Mouse (Mus musculus): ENCODE measurements around the gene Map2k5. TPM values are rescaled to one million over a fixed set of nuclear protein-coding genes. Genes with fewer than 3 reads are reported as not detected.

The Map2k5 gene
- polyA plus RNA-seq, 1 experiment from 2014 or later = 40.9 TPM

DNA sequence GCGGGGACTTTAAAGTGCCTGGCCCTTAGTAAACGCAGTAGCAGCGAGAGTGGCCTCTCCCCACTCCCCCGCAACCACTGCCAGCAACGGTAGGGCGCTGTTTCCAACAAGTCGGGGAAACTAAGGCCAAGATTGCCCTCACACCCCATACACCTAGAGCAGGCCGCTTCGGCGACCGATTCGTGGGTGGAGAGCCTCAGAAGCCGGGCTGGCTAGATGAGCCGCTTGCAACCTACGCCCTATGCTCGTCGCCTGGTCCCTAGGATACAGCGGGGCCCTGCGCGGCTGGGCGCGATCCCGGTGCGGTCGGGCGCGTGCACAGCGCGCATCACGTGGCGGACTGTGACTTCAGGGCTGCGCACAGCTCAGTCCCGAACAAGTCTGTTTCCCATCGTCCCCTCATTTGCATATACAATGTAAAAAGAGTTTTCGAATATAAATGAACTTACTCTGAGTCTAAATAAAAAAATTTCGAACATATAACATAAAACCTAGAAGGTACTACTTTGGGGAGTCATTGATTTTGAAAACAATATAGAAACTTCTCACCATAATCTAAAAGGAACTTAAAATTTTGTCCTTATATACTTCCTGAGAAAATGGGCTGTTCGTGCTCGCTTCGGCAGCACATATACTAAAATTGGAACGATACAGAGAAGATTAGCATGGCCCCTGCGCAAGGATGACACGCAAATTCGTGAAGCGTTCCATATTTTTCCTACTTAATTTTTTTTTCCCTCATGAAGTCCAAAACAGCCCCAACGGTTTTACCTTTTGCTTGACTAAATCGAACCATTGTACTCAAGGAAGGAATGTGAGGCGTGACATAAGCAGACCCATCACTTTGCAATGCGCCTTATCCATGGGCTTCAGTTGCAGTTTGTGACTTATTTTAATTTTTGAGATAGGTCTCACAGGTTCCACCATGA lies 244.8 kb downstream of the Map2k5 start:
- Histone ChIP-seq H3K4me2 (replicated peaks) (peak overlapping the region; percentile 76), H3K36me3 (no peaks in the 10 kb centered on the region), H3K4me3 (replicated peaks) (peak overlapping the region; percentile 53), H3K4me1 (replicated peaks) (peaks cover 50% of the 10 kb centered on the region), H3K9ac (replicated peaks) (peak overlapping the region; percentile 70), H3K9me3 (no peaks in the 10 kb centered on the region), H3K27me3 (peaks cover 61% of the 10 kb centered on the region), H3K27ac (peak overlapping the region; percentile 72)
- under 1% methylated on average over 48 of the region's 48 CpGs for WGBS
- peak; percentile 99 for ATAC-seq

DNA sequence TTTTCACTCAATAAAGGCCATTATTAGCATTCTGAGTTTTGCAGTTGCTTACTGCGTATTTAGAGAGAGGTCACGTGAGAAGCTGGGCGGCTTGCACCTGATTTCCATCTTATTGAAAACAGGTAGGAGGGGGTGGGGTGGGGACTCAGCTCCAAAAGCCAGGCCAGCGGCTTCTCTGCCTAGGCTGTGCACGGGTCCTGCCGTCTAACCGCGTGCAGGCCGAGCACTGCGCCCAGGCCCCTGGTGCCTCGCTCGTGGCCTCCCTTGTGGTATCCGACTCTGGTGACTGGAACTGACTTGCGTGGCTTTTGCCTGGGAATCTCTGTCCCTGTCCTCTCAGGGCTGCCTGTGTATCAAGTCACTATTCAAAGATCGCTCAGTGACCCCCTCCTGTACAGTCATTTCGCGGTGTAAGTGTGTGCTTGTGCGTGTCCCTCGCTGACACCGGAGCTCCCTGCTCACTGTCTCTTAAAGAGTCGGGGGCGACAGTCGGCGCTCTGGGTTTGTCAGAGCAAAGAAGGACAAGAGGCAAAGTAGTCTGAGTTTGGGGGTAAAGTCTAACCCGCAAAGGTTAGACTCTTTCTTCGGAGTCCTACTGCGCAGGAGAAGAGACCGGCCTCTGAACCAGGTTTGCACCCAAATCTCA lies 245.6 kb downstream of the Map2k5 start:
- peak; percentile 35 for ATAC-seq
- Histone ChIP-seq H3K9me3 (no peaks in the 10 kb centered on the region), H3K4me2 (replicated peaks) (peak overlapping the region; percentile 76), H3K36me3 (no peaks in the 10 kb centered on the region), H3K9ac (replicated peaks) (peak overlapping the region; percentile 70), H3K4me3 (replicated peaks) (peak overlapping the region; percentile 53), H3K27ac (peak overlapping the region; percentile 72), H3K4me1 (replicated peaks) (peaks cover 41% of the 10 kb centered on the region), H3K27me3 (peaks cover 52% of the 10 kb centered on the region)
- under 1% methylated on average over 28 of the region's 28 CpGs for WGBS

DNA sequence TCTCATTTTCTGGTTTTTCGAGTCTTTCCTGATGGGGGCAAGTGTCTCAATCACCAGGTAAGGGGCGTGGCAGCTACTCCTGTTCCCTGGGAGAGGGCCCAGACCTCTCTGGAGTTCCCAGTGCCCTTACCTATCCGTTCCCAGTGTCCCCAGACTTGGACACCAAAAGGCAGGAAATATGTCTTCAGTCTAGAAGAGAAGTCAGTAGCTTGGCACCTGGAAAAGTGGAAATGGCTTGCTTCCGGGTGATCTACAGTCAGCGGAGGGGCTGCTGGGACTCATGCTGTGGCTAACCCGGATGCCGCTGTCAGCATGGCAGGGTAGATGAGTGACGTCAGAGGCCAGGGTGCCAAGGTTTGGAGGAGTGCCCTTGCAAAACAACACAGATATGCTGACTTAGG lies 248.1 kb downstream of the Map2k5 start:
- Histone ChIP-seq H3K36me3 (no peaks in the 10 kb centered on the region), H3K4me1 (replicated peaks) (peaks cover 23% of the 10 kb centered on the region), H3K4me3 (replicated peaks) (no peak overlapping the region), H3K9ac (replicated peaks) (no peak overlapping the region), H3K27me3 (peaks cover 35% of the 10 kb centered on the region), H3K27ac (no peak overlapping the region), H3K9me3 (no peaks in the 10 kb centered on the region), H3K4me2 (replicated peaks) (no peak overlapping the region)
- 85% methylated on average over 8 of the region's 8 CpGs for WGBS
- ATAC-seq = no peak

DNA sequence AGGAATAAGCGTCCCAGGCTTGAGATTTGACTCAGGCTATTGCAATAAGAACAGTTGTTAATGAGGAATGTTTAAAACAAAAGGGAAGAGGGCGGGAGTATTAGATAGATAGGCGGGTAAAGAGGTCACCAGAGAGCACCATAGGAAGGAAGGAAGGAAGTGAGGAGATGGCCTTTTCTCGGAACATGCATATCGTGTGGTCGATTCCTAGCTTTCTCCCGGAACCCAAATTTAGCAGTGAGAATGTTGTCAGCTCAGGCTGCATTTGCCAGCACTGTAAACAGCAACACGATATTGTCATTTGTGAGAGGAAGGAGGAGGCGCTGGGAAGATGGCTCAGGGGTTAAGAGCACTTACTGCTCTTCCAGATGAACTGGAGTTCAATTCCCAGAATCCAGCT lies 253.2 kb downstream of the Map2k5 start:
- Histone ChIP-seq H3K27me3 (peaks cover 10% of the 10 kb centered on the region), H3K27ac (no peak overlapping the region), H3K9ac (replicated peaks) (no peak overlapping the region), H3K4me2 (replicated peaks) (no peak overlapping the region), H3K9me3 (no peaks in the 10 kb centered on the region), H3K36me3 (no peaks in the 10 kb centered on the region), H3K4me3 (replicated peaks) (no peak overlapping the region), H3K4me1 (replicated peaks) (peaks cover 9% of the 10 kb centered on the region; the same call in 1 of the 2 replicates)
- WGBS = 52% methylated on average over 9 of the region's 9 CpGs
- ATAC-seq = no peak

DNA sequence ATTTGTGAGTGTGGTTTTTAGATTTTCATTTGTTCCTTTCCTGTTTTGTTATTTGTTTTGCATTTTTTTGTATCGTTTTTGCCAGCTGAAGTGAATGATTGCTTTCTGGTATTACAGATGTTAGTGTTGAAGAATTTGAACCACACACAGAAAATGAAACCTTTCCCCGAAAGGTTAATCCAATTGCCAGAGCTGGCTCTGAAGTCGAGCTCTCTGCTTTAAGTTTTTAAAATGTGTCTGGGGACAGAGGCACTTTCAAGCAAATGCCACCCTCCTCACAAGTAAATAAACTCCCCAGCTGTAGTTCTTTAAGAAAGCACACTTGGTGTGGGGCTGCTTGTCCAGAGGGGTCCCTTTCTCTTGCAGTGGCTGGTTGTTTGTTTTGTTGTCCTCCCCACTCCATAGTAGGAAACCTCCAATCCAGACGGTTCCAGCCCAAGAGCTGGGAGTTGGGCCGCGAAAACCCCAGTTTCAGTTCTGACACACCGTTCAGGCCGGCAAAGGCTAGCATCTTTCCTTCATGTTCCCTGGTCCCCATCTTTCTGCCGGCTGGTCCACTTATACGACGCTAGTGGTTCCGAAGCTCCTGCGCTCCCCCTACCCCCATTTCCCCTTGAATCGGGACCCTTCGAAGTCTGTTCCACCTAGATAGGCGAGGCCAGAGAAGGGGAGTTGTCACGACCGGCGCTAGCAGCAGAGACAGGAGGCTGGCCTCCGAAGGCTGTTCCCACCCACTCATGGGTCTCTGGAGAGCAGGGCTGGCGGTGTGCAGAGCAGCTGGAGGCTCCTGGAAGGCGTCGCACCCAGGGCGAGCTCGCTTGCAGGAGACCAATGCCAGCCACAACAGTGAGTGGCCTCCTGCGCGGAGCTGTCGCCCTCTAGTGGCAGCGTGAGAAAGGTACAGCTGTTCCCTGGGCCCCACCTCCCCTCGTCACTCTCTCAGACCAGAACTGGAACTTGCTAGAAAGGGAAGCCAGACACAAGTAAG lies 254.0 kb downstream of the Map2k5 start:
- ATAC-seq = peak; percentile 99
- no peaks in the 10 kb centered on the region for H3K36me3 ChIP-seq
- H3K4me3 ChIP-seq (replicated peaks) = peak overlapping the region; percentile 43
- H3K9me3 ChIP-seq = no peaks in the 10 kb centered on the region
- H3K27ac ChIP-seq = no peak overlapping the region; the same call in 1 of the 2 replicates
- peak overlapping the region; percentile 76 for H3K4me2 ChIP-seq (replicated peaks)
- peaks cover 9% of the 10 kb centered on the region; the same call in 1 of the 2 replicates for H3K4me1 ChIP-seq (replicated peaks)
- H3K9ac ChIP-seq (replicated peaks) = peak overlapping the region; percentile 57
- H3K27me3 ChIP-seq = peaks cover 10% of the 10 kb centered on the region
- 8% methylated on average over 30 of the region's 30 CpGs for WGBS

DNA sequence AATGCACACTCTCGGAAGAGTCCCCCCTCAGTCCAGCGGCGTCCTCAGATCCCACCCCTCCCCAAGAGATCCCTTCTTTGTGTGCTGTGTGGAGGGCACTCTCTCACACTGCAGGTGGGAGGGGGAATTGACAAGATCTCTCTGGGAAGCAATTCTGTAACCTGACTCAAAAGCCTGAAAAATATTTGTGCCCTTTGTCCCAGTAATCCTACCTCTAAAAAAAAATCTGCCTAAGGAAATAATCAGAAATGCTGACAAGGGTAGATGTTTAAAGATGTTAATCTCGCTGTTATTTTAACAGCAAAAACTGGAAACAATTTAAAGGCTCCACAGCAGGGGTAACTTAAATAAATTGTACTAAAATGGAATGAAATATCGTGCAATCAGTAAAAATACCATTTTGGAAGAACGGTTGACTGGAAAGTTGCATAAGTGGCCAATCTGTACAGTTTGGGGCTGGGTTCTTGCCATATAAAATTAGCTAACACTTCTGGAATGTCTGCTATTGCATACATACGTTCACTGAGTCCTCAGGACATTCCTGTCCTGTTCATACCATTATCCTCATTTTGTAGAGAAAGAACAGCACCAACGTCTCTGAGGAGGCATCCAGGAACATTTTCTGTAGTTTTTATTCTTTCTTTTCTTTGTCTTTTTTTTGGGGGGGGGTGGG lies 255.4 kb downstream of the Map2k5 start:
- Histone ChIP-seq H3K9ac (replicated peaks) (no peak overlapping the region), H3K27me3 (peaks cover 12% of the 10 kb centered on the region), H3K36me3 (no peaks in the 10 kb centered on the region), H3K9me3 (no peaks in the 10 kb centered on the region), H3K4me3 (replicated peaks) (no peak overlapping the region), H3K4me1 (replicated peaks) (peaks cover 9% of the 10 kb centered on the region; the same call in 1 of the 2 replicates), H3K4me2 (replicated peaks) (no peak overlapping the region), H3K27ac (no peak overlapping the region)
- WGBS = 33% methylated on average over 8 of the region's 8 CpGs
- no peak for ATAC-seq

DNA sequence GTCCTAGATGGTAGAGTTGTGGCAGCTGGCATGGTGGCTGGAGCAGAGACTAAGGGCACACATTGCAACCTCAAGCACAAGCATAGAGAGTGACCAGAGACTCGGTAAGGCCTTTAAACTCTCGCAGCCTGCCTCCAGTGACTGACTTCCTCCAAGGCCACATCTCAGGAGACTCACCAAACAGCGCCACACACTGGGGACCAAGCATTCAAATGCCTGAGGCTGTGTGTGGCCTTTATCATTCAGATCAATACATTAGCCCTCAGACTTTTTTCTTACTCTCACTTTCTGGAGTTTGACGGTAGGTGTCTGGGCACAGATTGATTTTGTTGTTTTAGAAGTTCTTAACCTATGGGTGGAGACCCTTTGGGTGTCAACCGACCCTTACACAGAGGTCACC lies 259.3 kb downstream of the Map2k5 start:
- Histone ChIP-seq H3K9ac (replicated peaks) (no peak overlapping the region), H3K4me3 (replicated peaks) (no peak overlapping the region), H3K27ac (no peak overlapping the region), H3K27me3 (0 out of 2 replicates have a peak, but pooled peaks cover 10% of the 10 kb centered on the region), H3K4me1 (replicated peaks) (0 out of 2 replicates have a peak, but pooled peaks cover 4% of the 10 kb centered on the region), H3K9me3 (no peaks in the 10 kb centered on the region), H3K36me3 (no peaks in the 10 kb centered on the region), H3K4me2 (replicated peaks) (no peak overlapping the region)
- 63% methylated on average over 5 of the region's 5 CpGs for WGBS
- ATAC-seq = no peak

Other genes with a start within 250 kb of the Map2k5 start
- 1.7 and 2.0 TPM in 2 replicates for gene Skor1, start 228.9 kb downstream of the Map2k5 start, polyA plus RNA-seq (2015; fragmentation: Nextera tagmentation; extraction: Ambion mirVana)
- gene 2300009A05Rik, start 21.3 kb upstream of the Map2k5 start, polyA plus RNA-seq (2015; fragmentation: Nextera tagmentation; extraction: Ambion mirVana) = 58.4 TPM in 2 replicates
- gene Iqch, start 224.6 kb upstream of the Map2k5 start, polyA plus RNA-seq (2015; fragmentation: Nextera tagmentation; extraction: Ambion mirVana) = 0.15 TPM in 1 of 2 replicates, not detected in the other
- gene Aagab, start 224.8 kb upstream of the Map2k5 start, polyA plus RNA-seq (2015; fragmentation: Nextera tagmentation; extraction: Ambion mirVana) = 60.0 and 65.9 TPM in 2 replicates

Data from midbrain, embryonic 13.5 days (tissue).